Mouse (Mus musculus): ENCODE results near the gene Cap1. TPM values are rescaled to one million over a fixed set of nuclear protein-coding genes. Genes with fewer than 3 reads are reported as not detected.

Cap1 gene
- polyA plus RNA-seq, 1 experiment: 192 TPM

- Histone ChIP-seq H3K4me1 (replicated peaks; ENCODE audit: control insufficient read depth, insufficient read depth, low read length) (peaks cover 6% of the 10 kb centered on the region), H3K4me3 (ENCODE audit: control insufficient read depth, insufficient read depth, low read length) (no peak overlapping the region), H3K27me3 (ENCODE audit: control insufficient read depth, insufficient read depth, low read length) (no peaks in the 10 kb centered on the region), H3K36me3 (ENCODE audit: control insufficient read depth, insufficient read depth, low read length) (no peaks in the 10 kb centered on the region), H3K27ac (ENCODE audit: control insufficient read depth, insufficient read depth, low read length) (no peak overlapping the region)
- WGBS: 70% methylated on average over 1 of the region's 1 CpGs
- no peak for TF ChIP-seq CTCF (IDR thresholded peaks at IDR 0.05; ENCODE audit: borderline replicate concordance, control insufficient read depth, extremely low read depth, insufficient read depth, low read length, poor library complexity)
- TF ChIP-seq POLR2A (IDR thresholded peaks at IDR 0.05; ENCODE audit: control insufficient read depth, extremely low read depth, insufficient read depth, low read length, poor library complexity): no peak
- no peak for DNase-seq
Measured at GRCm38 (mm10) chr4:122891597-122891996, 5.7 kb upstream of the Cap1 start.

DNA sequence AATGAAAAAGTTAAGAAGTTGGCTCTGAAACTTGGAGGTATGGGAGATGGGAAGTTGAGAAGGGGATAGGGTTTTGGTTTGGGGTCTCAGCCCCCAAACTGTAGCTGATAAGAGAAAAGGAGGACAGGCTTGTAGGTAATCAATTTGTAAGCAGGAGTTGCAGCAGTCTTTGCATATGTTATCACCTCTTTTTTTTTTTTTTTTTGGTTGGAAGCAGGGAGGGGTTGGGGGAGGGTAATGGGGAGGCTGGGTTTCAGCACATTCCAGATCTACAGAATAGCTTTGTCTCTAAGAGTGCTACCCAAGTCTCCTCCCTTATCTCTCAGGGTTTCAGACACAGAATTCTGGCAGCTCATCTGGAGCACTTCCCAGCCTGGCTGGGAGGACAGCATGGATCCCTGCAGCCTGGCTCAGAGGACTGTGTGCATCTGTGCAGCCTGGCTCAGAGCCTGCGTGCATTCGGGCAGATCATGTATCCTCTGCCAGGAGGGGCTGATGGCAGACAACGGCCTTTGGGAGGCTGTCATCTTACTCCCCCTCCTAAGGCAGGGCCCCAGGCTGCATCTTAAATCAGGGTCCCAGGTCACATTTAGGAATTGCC, 5.1 kb upstream of the Cap1 start:
- TF ChIP-seq CTCF (IDR thresholded peaks at IDR 0.05; ENCODE audit: borderline replicate concordance, control insufficient read depth, extremely low read depth, insufficient read depth, low read length, poor library complexity): no peak
- TF ChIP-seq POLR2A (IDR thresholded peaks at IDR 0.05; ENCODE audit: control insufficient read depth, extremely low read depth, insufficient read depth, low read length, poor library complexity): no peak
- H3K36me3 ChIP-seq (ENCODE audit: control insufficient read depth, insufficient read depth, low read length): no peaks in the 10 kb centered on the region
- no peaks in the 10 kb centered on the region for H3K27me3 ChIP-seq (ENCODE audit: control insufficient read depth, insufficient read depth, low read length)
- H3K4me1 ChIP-seq (replicated peaks; ENCODE audit: control insufficient read depth, insufficient read depth, low read length): peaks cover 6% of the 10 kb centered on the region
- DNase-seq: no peak
- no peak overlapping the region for H3K27ac ChIP-seq (ENCODE audit: control insufficient read depth, insufficient read depth, low read length)
- no peak overlapping the region for H3K4me3 ChIP-seq (ENCODE audit: control insufficient read depth, insufficient read depth, low read length)
- 81% methylated on average over 3 of the region's 3 CpGs for WGBS

- no peaks in the 10 kb centered on the region for H3K36me3 ChIP-seq (ENCODE audit: control insufficient read depth, insufficient read depth, low read length)
- H3K4me1 ChIP-seq (replicated peaks; ENCODE audit: control insufficient read depth, insufficient read depth, low read length): peaks cover 8% of the 10 kb centered on the region; the same call in 1 of the 2 replicates
- 94% methylated on average over 2 of the region's 2 CpGs for WGBS
- no peak overlapping the region for H3K27ac ChIP-seq (ENCODE audit: control insufficient read depth, insufficient read depth, low read length)
- H3K4me3 ChIP-seq (ENCODE audit: control insufficient read depth, insufficient read depth, low read length): no peak overlapping the region
- H3K27me3 ChIP-seq (ENCODE audit: control insufficient read depth, insufficient read depth, low read length): no peaks in the 10 kb centered on the region
- no peak for DNase-seq
- TF ChIP-seq POLR2A (IDR thresholded peaks at IDR 0.05; ENCODE audit: control insufficient read depth, extremely low read depth, insufficient read depth, low read length, poor library complexity) (no peak), CTCF (IDR thresholded peaks at IDR 0.05; ENCODE audit: borderline replicate concordance, control insufficient read depth, extremely low read depth, insufficient read depth, low read length, poor library complexity) (no peak)
Measured at GRCm38 (mm10) chr4:122887336-122887735, 1.5 kb upstream of the Cap1 start.

DNA sequence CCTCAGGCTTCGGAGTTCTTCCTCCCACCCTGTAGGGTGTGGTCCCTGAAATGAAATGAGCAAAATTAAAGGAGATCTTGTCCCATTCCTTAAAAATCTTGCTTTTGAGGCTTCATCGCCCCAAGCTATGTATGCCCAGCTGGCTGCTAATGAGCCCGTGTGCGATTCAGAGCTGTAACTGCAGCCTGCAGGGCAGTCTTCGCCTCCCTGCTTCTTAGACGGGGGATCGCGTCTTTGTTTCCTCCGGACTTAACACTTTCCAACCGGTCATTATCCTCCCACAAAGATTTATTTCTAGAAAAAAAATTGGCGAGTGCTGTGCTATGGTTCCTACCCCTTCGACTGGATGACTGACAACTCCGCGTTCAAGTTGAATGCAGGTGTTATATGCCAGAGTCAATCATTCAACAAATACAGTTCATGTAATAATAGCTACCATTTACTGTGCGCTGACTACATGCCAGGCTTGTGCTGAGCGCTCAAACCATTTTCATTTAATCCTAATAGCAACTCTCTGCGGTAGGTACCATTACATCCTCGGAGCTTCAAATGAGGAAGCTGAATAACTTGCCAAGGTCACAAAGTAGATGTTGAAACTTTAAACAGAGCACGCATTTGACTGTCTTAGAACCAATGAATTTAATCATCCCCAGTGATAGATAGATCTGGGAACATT, 861 bp upstream of the Cap1 start:
- no peaks in the 10 kb centered on the region for H3K27me3 ChIP-seq (ENCODE audit: control insufficient read depth, insufficient read depth, low read length)
- peaks cover 7% of the 10 kb centered on the region for H3K4me1 ChIP-seq (replicated peaks; ENCODE audit: control insufficient read depth, insufficient read depth, low read length)
- peak overlapping the region; percentile 96 for H3K4me3 ChIP-seq (ENCODE audit: control insufficient read depth, insufficient read depth, low read length)
- no peak for DNase-seq
- H3K27ac ChIP-seq (ENCODE audit: control insufficient read depth, insufficient read depth, low read length): peak overlapping the region; percentile 94
- no peaks in the 10 kb centered on the region for H3K36me3 ChIP-seq (ENCODE audit: control insufficient read depth, insufficient read depth, low read length)
- 4% methylated on average over 19 of the region's 19 CpGs for WGBS
- TF ChIP-seq POLR2A (IDR thresholded peaks at IDR 0.05; ENCODE audit: control insufficient read depth, extremely low read depth, insufficient read depth, low read length, poor library complexity) (no peak), CTCF (IDR thresholded peaks at IDR 0.05; ENCODE audit: borderline replicate concordance, control insufficient read depth, extremely low read depth, insufficient read depth, low read length, poor library complexity) (no peak)

GRCm38 (mm10) chr4:122884481-122885340, 1.1 kb downstream of the Cap1 start:
- Histone ChIP-seq H3K4me3 (ENCODE audit: control insufficient read depth, insufficient read depth, low read length) (peak overlapping the region; percentile 38), H3K27me3 (ENCODE audit: control insufficient read depth, insufficient read depth, low read length) (no peaks in the 10 kb centered on the region), H3K27ac (ENCODE audit: control insufficient read depth, insufficient read depth, low read length) (peak overlapping the region; percentile 57), H3K36me3 (ENCODE audit: control insufficient read depth, insufficient read depth, low read length) (no peaks in the 10 kb centered on the region), H3K4me1 (replicated peaks; ENCODE audit: control insufficient read depth, insufficient read depth, low read length) (peaks cover 10% of the 10 kb centered on the region)
- no peak for DNase-seq
- 4% methylated on average over 12 of the region's 12 CpGs for WGBS
- TF ChIP-seq CTCF (IDR thresholded peaks at IDR 0.05; ENCODE audit: borderline replicate concordance, control insufficient read depth, extremely low read depth, insufficient read depth, low read length, poor library complexity) (no peak), POLR2A (IDR thresholded peaks at IDR 0.05; ENCODE audit: control insufficient read depth, extremely low read depth, insufficient read depth, low read length, poor library complexity) (no peak)

DNA sequence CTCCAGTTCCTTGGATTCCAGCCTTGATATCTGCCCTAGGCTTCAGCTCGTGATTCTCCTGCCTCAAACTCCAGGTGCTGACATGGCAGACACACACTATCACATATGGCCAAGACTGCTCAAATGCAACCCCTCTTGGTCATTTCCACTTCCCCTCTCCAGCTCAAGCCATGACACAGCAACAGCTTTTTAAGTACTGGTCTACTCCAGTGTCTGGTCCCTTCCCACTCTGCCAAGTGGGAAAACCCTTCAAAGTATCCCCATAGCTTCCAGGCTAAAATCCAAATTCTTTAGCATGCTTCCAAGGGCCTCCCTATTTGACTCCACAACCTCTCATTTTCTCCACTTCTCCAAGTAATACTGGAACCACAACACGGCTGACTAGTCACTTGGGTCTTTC, 1.8 kb downstream of the Cap1 start:
- TF ChIP-seq POLR2A (IDR thresholded peaks at IDR 0.05; ENCODE audit: control insufficient read depth, extremely low read depth, insufficient read depth, low read length, poor library complexity) (no peak), CTCF (IDR thresholded peaks at IDR 0.05; ENCODE audit: borderline replicate concordance, control insufficient read depth, extremely low read depth, insufficient read depth, low read length, poor library complexity) (no peak)
- Histone ChIP-seq H3K4me3 (ENCODE audit: control insufficient read depth, insufficient read depth, low read length) (no peak overlapping the region), H3K36me3 (ENCODE audit: control insufficient read depth, insufficient read depth, low read length) (no peaks in the 10 kb centered on the region), H3K27ac (ENCODE audit: control insufficient read depth, insufficient read depth, low read length) (peak overlapping the region; percentile 12), H3K27me3 (ENCODE audit: control insufficient read depth, insufficient read depth, low read length) (no peaks in the 10 kb centered on the region), H3K4me1 (replicated peaks; ENCODE audit: control insufficient read depth, insufficient read depth, low read length) (peaks cover 10% of the 10 kb centered on the region)
- 11% methylated on average over 2 of the region's 2 CpGs for WGBS
- no peak for DNase-seq

Data from thymus, adult 2 months (tissue).